Mouse (Mus musculus) thymus, adult 2 months (tissue): ENCODE measurements around the gene Vmn1r194.

Experiments
- CTCF ChIP-seq: fragments of 200-500 bp; IDR thresholded peaks from 2 replicates; pipeline ENCODE4 v1.5.1; 2012; ENCODE audit warnings: mild to moderate bottlenecking, control low read depth, low read length, moderate library complexity, borderline replicate concordance; ENCODE audit not compliant: control insufficient read depth, poor library complexity, insufficient read depth; ENCODE audit errors: extremely low read depth
- POLR2A ChIP-seq: fragments of 200-500 bp; IDR thresholded peaks from 2 replicates; pipeline ENCODE4 v1.6.1; 2012; ENCODE audit warnings: mild to moderate bottlenecking, low read length, control low read depth, moderate library complexity; ENCODE audit not compliant: control insufficient read depth, poor library complexity, insufficient read depth; ENCODE audit errors: extremely low read depth

DNA sequence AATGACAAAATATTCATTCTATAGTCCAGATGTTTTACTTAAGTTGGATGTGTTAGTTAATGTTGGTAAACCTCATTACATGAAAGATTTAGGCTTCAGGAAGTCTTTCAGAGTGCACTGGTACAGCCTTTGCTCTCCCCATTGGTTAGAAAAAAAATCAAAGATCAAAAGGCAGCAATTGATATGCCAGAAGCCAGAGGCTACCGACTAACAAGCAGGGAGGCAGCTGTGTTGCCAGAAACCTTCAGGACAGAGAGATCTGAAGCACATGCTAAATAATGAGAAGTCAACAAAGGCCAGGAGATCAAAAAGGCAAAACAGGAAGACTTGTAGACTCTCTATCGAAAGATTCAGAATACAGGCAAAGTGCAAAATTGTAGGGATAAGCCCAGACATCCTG lies 27.7 kb downstream of the Vmn1r194 start:
- TF ChIP-seq CTCF = no peak
- no peak for TF ChIP-seq POLR2A
